Mouse (Mus musculus) MEL (cell line): Measurements from ENCODE around the gene Arsj. TPM values are rescaled to one million over a fixed set of nuclear protein-coding genes. Genes with fewer than 3 reads are reported as not detected.

Experiments
- DNase-seq: peaks from one replicate; pipeline ENCODE4 v3.0.0; 2011; ENCODE audit warnings: low read depth, low spot score
- H3K27ac ChIP-seq: 2 replicates; pipeline ENCODE4 v1.5.1; 2012; ENCODE audit warnings: low read depth, mild to moderate bottlenecking, control low read depth, low read length, moderate library complexity; ENCODE audit not compliant: control insufficient read depth
- H3K27me3 ChIP-seq, 2 experiments: fragments of 150-350 bp in 1 of 2; sonication (generic) in 1 of 2; 2 replicates each; pipeline ENCODE4 v1.6.1; 2012; ENCODE audit warnings: low read length in 2 of 2, mild to moderate bottlenecking in 2 of 2, improper control_type of control experiment in 1 of 2, moderate library complexity in 1 of 2; ENCODE audit not compliant: insufficient read depth in 2 of 2, control insufficient read depth in 1 of 2
- H3K36me3 ChIP-seq, 2 experiments: 2 replicates each; pipeline ENCODE4 v1.6.1; 2012 to 2014; ENCODE audit warnings: low read length in 2 of 2, improper control_type of control experiment in 1 of 2, inconsistent platforms in 1 of 2, mild to moderate bottlenecking in 1 of 2; ENCODE audit not compliant: insufficient read depth in 2 of 2, control insufficient read depth in 1 of 2
- H3K4me1 ChIP-seq, 2 experiments: fragments of 150-350 bp in 1 of 2; sonication (generic) in 1 of 2; 2 replicates each; pipeline ENCODE4 v1.6.1; 2012; ENCODE audit warnings: low read length in 2 of 2, improper control_type of control experiment in 1 of 2, mild to moderate bottlenecking in 1 of 2; ENCODE audit not compliant: insufficient read depth in 2 of 2, control insufficient read depth in 1 of 2
- H3K4me3 ChIP-seq, 2 experiments: fragments of 150-350 bp in 1 of 2; sonication (generic) in 1 of 2; 2 replicates each; pipeline ENCODE4 v1.5.1; 2012; ENCODE audit warnings: low read depth in 2 of 2, low read length in 2 of 2, mild to moderate bottlenecking in 2 of 2, moderate library complexity in 2 of 2, control low read depth in 1 of 2, improper control_type of control experiment in 1 of 2; ENCODE audit not compliant: control insufficient read depth in 1 of 2, insufficient read depth in 1 of 2
- H3K79me2 ChIP-seq: 2 replicates; pipeline ENCODE4 v1.6.1; 2012; ENCODE audit warnings: mild to moderate bottlenecking, low read length, moderate library complexity; ENCODE audit not compliant: control insufficient read depth, poor library complexity, insufficient read depth
- H3K9ac ChIP-seq: 2 replicates; pipeline ENCODE4 v1.6.1; 2012; ENCODE audit warnings: low read depth, mild to moderate bottlenecking, control low read depth, low read length, moderate library complexity; ENCODE audit not compliant: control insufficient read depth, poor library complexity, severe bottlenecking
- H3K9me3 ChIP-seq: fragments of 150-350 bp; sonication (generic); replicated peaks from 2 replicates; pipeline ENCODE4 v1.6.1; 2012; ENCODE audit warnings: mild to moderate bottlenecking, low read length, improper control_type of control experiment, moderate library complexity; ENCODE audit not compliant: insufficient read depth
- CHD2 ChIP-seq: IDR thresholded peaks from 2 replicates; pipeline ENCODE4 v1.6.1; 2011; ENCODE audit warnings: low read length, improper control_type of control experiment
- ELF1 ChIP-seq: IDR thresholded peaks from 2 replicates; pipeline ENCODE4 v1.6.1; 2014; ENCODE audit warnings: low read depth, mild to moderate bottlenecking, inconsistent platforms, low read length, improper control_type of control experiment, moderate library complexity
- ETS1 ChIP-seq: IDR thresholded peaks from 2 replicates; pipeline ENCODE4 v1.6.1; 2012; ENCODE audit warnings: low read depth, mild to moderate bottlenecking, inconsistent platforms, low read length, improper control_type of control experiment, moderate library complexity
- GABPA ChIP-seq: IDR thresholded peaks from 2 replicates; pipeline ENCODE4 v1.6.1; 2012; ENCODE audit warnings: low read depth, mild to moderate bottlenecking, inconsistent platforms, low read length, improper control_type of control experiment, moderate library complexity
- GATA1 ChIP-seq: IDR thresholded peaks from 2 replicates; pipeline ENCODE4 v1.6.1; 2011; ENCODE audit warnings: low read depth, low read length, improper control_type of control experiment
- HCFC1 ChIP-seq: IDR thresholded peaks from 2 replicates; pipeline ENCODE4 v1.6.1; 2012; ENCODE audit warnings: low read depth, mild to moderate bottlenecking, inconsistent platforms, low read length, improper control_type of control experiment, moderate library complexity
- MAFK ChIP-seq: IDR thresholded peaks from 2 replicates; pipeline ENCODE4 v1.6.1; 2011; ENCODE audit warnings: low read depth, mild to moderate bottlenecking, low read length, improper control_type of control experiment, borderline replicate concordance
- MAX ChIP-seq: IDR thresholded peaks from 2 replicates; pipeline ENCODE4 v1.6.1; 2011; ENCODE audit warnings: low read length, improper control_type of control experiment
- MAZ ChIP-seq: IDR thresholded peaks from 2 replicates; pipeline ENCODE4 v1.6.1; 2012; ENCODE audit warnings: low read depth, mild to moderate bottlenecking, inconsistent platforms, low read length, improper control_type of control experiment
- MXI1 ChIP-seq: IDR thresholded peaks from 2 replicates; pipeline ENCODE4 v1.6.1; 2011; ENCODE audit warnings: mild to moderate bottlenecking, low read depth, low read length, improper control_type of control experiment
- MYC ChIP-seq: IDR thresholded peaks from 2 replicates; pipeline ENCODE4 v1.6.1; 2011; ENCODE audit warnings: low read depth, mild to moderate bottlenecking, low read length, improper control_type of control experiment, moderate library complexity
- NELFE ChIP-seq: IDR thresholded peaks from 2 replicates; pipeline ENCODE4 v1.6.1; 2011; ENCODE audit warnings: low read depth, low read length, improper control_type of control experiment
- POLR2A ChIP-seq, 2 experiments: IDR thresholded peaks; 2 replicates each; pipeline ENCODE4 v1.6.1; 2011 to 2012; ENCODE audit warnings: low read length in 2 of 2, mild to moderate bottlenecking in 2 of 2, control low read depth in 1 of 2, improper control_type of control experiment in 1 of 2, low read depth in 1 of 2, moderate library complexity in 1 of 2; ENCODE audit not compliant: control insufficient read depth in 1 of 2, insufficient read depth in 1 of 2, poor library complexity in 1 of 2
- POLR2AphosphoS2 ChIP-seq: IDR thresholded peaks from 2 replicates; pipeline ENCODE4 v1.6.1; 2011; ENCODE audit warnings: low read length, improper control_type of control experiment
- POLR2AphosphoS5 ChIP-seq: IDR thresholded peaks from 2 replicates; pipeline ENCODE4 v1.6.1; 2012; ENCODE audit warnings: low read depth, borderline replicate concordance, mild to moderate bottlenecking, inconsistent platforms, low read length, moderate library complexity, mixed read lengths
- RAD21 ChIP-seq: IDR thresholded peaks from 2 replicates; pipeline ENCODE4 v1.6.1; 2011; ENCODE audit warnings: mild to moderate bottlenecking, low read depth, low read length, improper control_type of control experiment
- SMC3 ChIP-seq: IDR thresholded peaks from 2 replicates; pipeline ENCODE4 v1.6.1; 2011; ENCODE audit warnings: low read depth, low read length, improper control_type of control experiment
- TAL1 ChIP-seq: IDR thresholded peaks from 2 replicates; pipeline ENCODE4 v1.6.1; 2012; ENCODE audit warnings: mild to moderate bottlenecking, inconsistent platforms, low read length, moderate library complexity, mixed read lengths
- TBP ChIP-seq: IDR thresholded peaks from 2 replicates; pipeline ENCODE4 v1.8.0; 2011; ENCODE audit warnings: low read depth, low read length, improper control_type of control experiment
- USF2 ChIP-seq, 2 experiments: IDR thresholded peaks; 2 replicates each; pipeline ENCODE4 v1.6.1; 2011 to 2012; ENCODE audit warnings: improper control_type of control experiment in 2 of 2, low read length in 2 of 2, borderline replicate concordance in 1 of 2, inconsistent platforms in 1 of 2, low read depth in 1 of 2, mild to moderate bottlenecking in 1 of 2; ENCODE audit not compliant: insufficient read depth in 1 of 2
- ZKSCAN1 ChIP-seq: IDR thresholded peaks from 2 replicates; pipeline ENCODE4 v1.6.1; 2012; ENCODE audit warnings: low read depth, mild to moderate bottlenecking, inconsistent platforms, low read length, improper control_type of control experiment, moderate library complexity
- ZNF384 ChIP-seq: IDR thresholded peaks from 2 replicates; pipeline ENCODE4 v1.6.1; 2012; ENCODE audit warnings: low read depth, mild to moderate bottlenecking, inconsistent platforms, low read length, improper control_type of control experiment
- polyA plus RNA-seq, 2 experiments: library from polyadenylated mRNA; stranded (reverse) in 1 of 2; unstranded in 1 of 2; fragments of >175 nt in 1 of 2; fragments of >200 nt in 1 of 2; gene quantifications; 2 replicates each; pipeline versions ENCODE4 v1.2.1 to v1.2.4; 2012; ENCODE audit warnings: low replicate concordance in 2 of 2, low read depth in 1 of 2; ENCODE audit not compliant: insufficient read length in 2 of 2, insufficient read depth in 1 of 2, missing spikeins in 1 of 2
- total RNA-seq: library from RNA; depleted of rRNA; stranded (reverse); fragments of 300-350 nt; gene quantifications from 2 replicates; pipeline ENCODE4 v1.2.3, GENCODE M21; 2012; rRNA removed

The Arsj gene
- total RNA-seq: not detected in 2 replicates
- polyA plus RNA-seq: not detected

- no peak within 1 kb of the TSS for H3K27ac ChIP-seq
- no peak for TF ChIP-seq TBP
- no peak for TF ChIP-seq MXI1
- no peak for TF ChIP-seq MAZ
- no peak for TF ChIP-seq ZNF384
- no peak for TF ChIP-seq MYC
- H3K4me3 ChIP-seq: no peak within 1 kb of the TSS
- H3K4me1 ChIP-seq: no peaks in the 10 kb centered on the region
- no peaks in the 10 kb centered on the region for H3K27me3 ChIP-seq
- H3K36me3 ChIP-seq: no peaks in the 10 kb centered on the region
- no peak within 1 kb of the TSS for H3K9ac ChIP-seq
- no peaks in the 10 kb centered on the region for H3K79me2 ChIP-seq
- no peaks in the 10 kb centered on the region for H3K9me3 ChIP-seq
- no peak for DNase-seq
Observed at GRCm38 (mm10) chr3:126363568-126364505, at the start of gene Arsj. Arsj (plus strand) TSS chr3:126363684.

- H3K4me3 ChIP-seq: no peak overlapping the region
- H3K27ac ChIP-seq: no peak overlapping the region
- H3K9me3 ChIP-seq: no peaks in the 10 kb centered on the region
- no peaks in the 10 kb centered on the region for H3K27me3 ChIP-seq
- no peak overlapping the region for H3K9ac ChIP-seq
- H3K36me3 ChIP-seq: no peaks in the 10 kb centered on the region
- H3K4me1 ChIP-seq: no peaks in the 10 kb centered on the region
- no peak for DNase-seq
- no peaks in the 10 kb centered on the region for H3K79me2 ChIP-seq
- TF ChIP-seq ZNF384: no peak
- TF ChIP-seq ZKSCAN1: no peak
- TF ChIP-seq GABPA: no peak
- TF ChIP-seq POLR2A (IDR thresholded peaks at IDR 0.05; ENCODE audit: control insufficient read depth in 1 of 2, insufficient read depth in 1 of 2, low read depth in 1 of 2, low read length in 2 of 2, poor library complexity in 1 of 2): no peak
- TF ChIP-seq POLR2AphosphoS2: no peak
- TF ChIP-seq TBP: no peak
- TF ChIP-seq ETS1: no peak
- no peak for TF ChIP-seq CHD2
- no peak for TF ChIP-seq NELFE
- no peak for TF ChIP-seq ELF1
- TF ChIP-seq TAL1: no peak
- TF ChIP-seq SMC3: no peak
- TF ChIP-seq USF2 (IDR thresholded peaks at IDR 0.05; ENCODE audit: borderline replicate concordance in 1 of 2, insufficient read depth in 1 of 2, low read depth in 1 of 2, low read length in 2 of 2): no peak
- TF ChIP-seq GATA1: no peak
- no peak for TF ChIP-seq MAFK
- no peak for TF ChIP-seq MAZ
- no peak for TF ChIP-seq POLR2AphosphoS5
- no peak for TF ChIP-seq MAX
- no peak for TF ChIP-seq HCFC1
- no peak for TF ChIP-seq RAD21
Observed at GRCm38 (mm10) chr3:126324872-126325498, 38.5 kb upstream of the Arsj start.
